Mouse (Mus musculus) natural killer cell, adult 2 months (primary cell): ENCODE results near the gene Gm20388.

Experiments used
- DNase-seq, 2 experiments: peaks; one replicate each; pipeline ENCODE4 v3.0.0; 2022; ENCODE audit warnings: low spot score in 2 of 2

The Gm20388 gene

GRCm38 (mm10) chr8:121818226-121818625 lies 1907.6 kb downstream of the Gm20388 start:
- no peak for DNase-seq

- no peak for DNase-seq
These were observed 1910.2 kb downstream of the Gm20388 start for GRCm38 (mm10) chr8:121820840-121821239.

GRCm38 (mm10) chr8:121821320-121821719 lies 1910.7 kb downstream of the Gm20388 start:
- no peak for DNase-seq

- DNase-seq: no peak
These were observed 1911.1 kb downstream of the Gm20388 start for GRCm38 (mm10) chr8:121821770-121822169.

GRCm38 (mm10) chr8:121827726-121828125 lies 1917.1 kb downstream of the Gm20388 start:
- DNase-seq: no peak

GRCm38 (mm10) chr8:121828376-121829023 lies 1917.9 kb downstream of the Gm20388 start:
- DNase-seq: no peak

GRCm38 (mm10) chr8:121829048-121829776 lies 1918.6 kb downstream of the Gm20388 start, which contains the start of gene Klhdc4:
TSS of gene Klhdc4 (minus strand) at chr8:121829569.
- DNase-seq: peak; percentile 76 to 85

GRCm38 (mm10) chr8:121829777-121830362 lies 1919.2 kb downstream of the Gm20388 start:
- no peak for DNase-seq

- DNase-seq: no peak
These were observed 1921.4 kb downstream of the Gm20388 start for GRCm38 (mm10) chr8:121832061-121832460.

- peak; percentile 79 to 80 for DNase-seq
These were observed 1921.9 kb downstream of the Gm20388 start for GRCm38 (mm10) chr8:121832503-121832902.

- peak; percentile 72 to 74 for DNase-seq
These were observed 1930.6 kb downstream of the Gm20388 start for GRCm38 (mm10) chr8:121841242-121841641.

- no peak for DNase-seq
These were observed 1931.7 kb downstream of the Gm20388 start for GRCm38 (mm10) chr8:121842064-121842955.

- DNase-seq: no peak
These were observed 1932.6 kb downstream of the Gm20388 start for GRCm38 (mm10) chr8:121843184-121843733.

- no peak for DNase-seq
These were observed 1934.1 kb downstream of the Gm20388 start for GRCm38 (mm10) chr8:121844765-121845164.

- no peak for DNase-seq
These were observed 1936.2 kb downstream of the Gm20388 start for GRCm38 (mm10) chr8:121846815-121847214.

GRCm38 (mm10) chr8:121847261-121847822 lies 1936.7 kb downstream of the Gm20388 start:
- no peak for DNase-seq

- DNase-seq: no peak
These were observed 1937.3 kb downstream of the Gm20388 start for GRCm38 (mm10) chr8:121847987-121848386.

GRCm38 (mm10) chr8:121848495-121848894 lies 1937.9 kb downstream of the Gm20388 start:
- no peak for DNase-seq

- no peak for DNase-seq
These were observed 1938.7 kb downstream of the Gm20388 start for GRCm38 (mm10) chr8:121849303-121849702.

GRCm38 (mm10) chr8:121850018-121850417 lies 1939.4 kb downstream of the Gm20388 start:
- peak; percentile 58 to 75 for DNase-seq

GRCm38 (mm10) chr8:121850436-121850820 lies 1939.8 kb downstream of the Gm20388 start:
- no peak for DNase-seq
